Mouse (Mus musculus) midbrain, embryonic 15.5 days (tissue): ENCODE data around the gene Tshz3. TPM values are rescaled to one million over a fixed set of nuclear protein-coding genes. Genes with fewer than 3 reads are reported as not detected.

Source experiments
- ATAC-seq: fragments of 200-750 bp; cut with Nextera tagmentation; replicated peaks from 2 replicates; pipeline ENCODE4 v1.8.0; 2017; ENCODE audit warnings: moderate TSS enrichment
- H3K27ac ChIP-seq: fragments of 300-500 bp; sonication (generic); 2 replicates; pipeline ENCODE4 v1.5.1; 2015; ENCODE audit warnings: mild to moderate bottlenecking, inconsistent platforms
- H3K27me3 ChIP-seq: fragments of 300-500 bp; sonication (generic); replicated peaks from 2 replicates; pipeline ENCODE4 v1.6.1; 2015; ENCODE audit warnings: inconsistent platforms
- H3K36me3 ChIP-seq: fragments of 300-500 bp; sonication (generic); replicated peaks from 2 replicates; pipeline ENCODE4 v1.6.1; 2015; ENCODE audit warnings: inconsistent platforms
- H3K4me1 ChIP-seq: fragments of 300-500 bp; sonication (generic); 2 replicates; pipeline ENCODE4 v1.6.1; 2015; ENCODE audit warnings: inconsistent platforms
- H3K4me2 ChIP-seq: fragments of 300-500 bp; sonication (generic); 2 replicates; pipeline ENCODE4 v1.6.1; 2015; ENCODE audit warnings: inconsistent platforms, mild to moderate bottlenecking, moderate library complexity
- H3K4me3 ChIP-seq: fragments of 300-500 bp; sonication (generic); 2 replicates; pipeline ENCODE4 v1.5.1; 2015; ENCODE audit warnings: mild to moderate bottlenecking, inconsistent platforms
- H3K9ac ChIP-seq: fragments of 300-500 bp; sonication (generic); 2 replicates; pipeline ENCODE4 v1.6.1; 2015; ENCODE audit warnings: mild to moderate bottlenecking, inconsistent platforms
- H3K9me3 ChIP-seq: fragments of 300-500 bp; sonication (generic); 2 replicates; pipeline ENCODE4 v1.6.1; 2016; ENCODE audit warnings: inconsistent platforms
- WGBS: fragments of 180-500 bp; shearing (Covaris S2); methylation state at CpG from one replicate; pipeline ENCODE4 v1.1.7; 2015; ENCODE audit warnings: mixed read lengths; 5-methylcytosine and 5-hydroxymethylcytosine counted together
- polyA plus RNA-seq: library from polyadenylated mRNA; unstranded; fragments of >200 nt; fragmentation: Nextera tagmentation; extraction: Ambion mirVana; gene quantifications from 2 replicates; pipeline ENCODE4 v1.2.1, GENCODE M21; 2015

Tshz3 gene
- polyA plus RNA-seq, 1 experiment from 2014 or later, result 11.1 TPM

GRCm38 (mm10) chr7:36699001-36699987 is 1.4 kb downstream of the Tshz3 start:
- Histone ChIP-seq H3K9me3 (no peaks in the 10 kb centered on the region), H3K27ac (peak overlapping the region; percentile 86), H3K36me3 (no peaks in the 10 kb centered on the region), H3K4me1 (peaks cover 32% of the 10 kb centered on the region), H3K4me3 (peak overlapping the region; percentile 92), H3K4me2 (peak overlapping the region; percentile 99), H3K9ac (peak overlapping the region; percentile 78), H3K27me3 (peaks cover 17% of the 10 kb centered on the region)
- ATAC-seq, result no peak
- WGBS, result 13% methylated on average over 18 of the region's 18 CpGs

- WGBS, result 27% methylated on average over 7 of the region's 10 CpGs
- H3K4me1 ChIP-seq, result peaks cover 46% of the 10 kb centered on the region
- H3K4me2 ChIP-seq, result no peak overlapping the region
- H3K4me3 ChIP-seq, result no peak overlapping the region
- no peak overlapping the region for H3K9ac ChIP-seq
- H3K9me3 ChIP-seq, result no peaks in the 10 kb centered on the region
- ATAC-seq, result 0 out of 2 replicates have a peak, but pooled peaks have one; percentile 19
- H3K36me3 ChIP-seq, result no peaks in the 10 kb centered on the region
- peak overlapping the region; percentile 55 for H3K27ac ChIP-seq
- no peaks in the 10 kb centered on the region for H3K27me3 ChIP-seq
Measured at GRCm38 (mm10) chr7:36706636-36707035, 8.7 kb downstream of the Tshz3 start.

- H3K4me3 ChIP-seq, result no peak overlapping the region
- H3K27me3 ChIP-seq, result no peaks in the 10 kb centered on the region
- H3K9me3 ChIP-seq, result no peaks in the 10 kb centered on the region
- H3K4me2 ChIP-seq, result peak overlapping the region; percentile 32
- WGBS, result 18% methylated on average over 10 of the region's 10 CpGs
- H3K36me3 ChIP-seq, result no peaks in the 10 kb centered on the region
- peak overlapping the region; percentile 62; the same call in 1 of the 2 replicates for H3K27ac ChIP-seq
- H3K9ac ChIP-seq, result no peak overlapping the region
- peaks cover 46% of the 10 kb centered on the region for H3K4me1 ChIP-seq
- ATAC-seq, result peak; percentile 74; the same call in 1 of the 2 replicates
Measured at GRCm38 (mm10) chr7:36707266-36707665, 9.3 kb downstream of the Tshz3 start.

- 48% methylated on average over 17 of the region's 17 CpGs for WGBS
- H3K36me3 ChIP-seq, result no peaks in the 10 kb centered on the region
- H3K4me3 ChIP-seq, result no peak overlapping the region
- H3K4me2 ChIP-seq, result peak overlapping the region; percentile 32
- H3K27me3 ChIP-seq, result no peaks in the 10 kb centered on the region
- H3K4me1 ChIP-seq, result peaks cover 46% of the 10 kb centered on the region
- ATAC-seq, result peak; percentile 63
- H3K27ac ChIP-seq, result peak overlapping the region; percentile 62
- H3K9ac ChIP-seq, result peak overlapping the region; percentile 31; the same call in 1 of the 2 replicates
- H3K9me3 ChIP-seq, result no peaks in the 10 kb centered on the region
Measured at GRCm38 (mm10) chr7:36707681-36708350, 9.9 kb downstream of the Tshz3 start.

GRCm38 (mm10) chr7:36708823-36709222 is 10.9 kb downstream of the Tshz3 start:
- Histone ChIP-seq H3K27me3 (no peaks in the 10 kb centered on the region), H3K4me3 (no peak overlapping the region), H3K9me3 (no peaks in the 10 kb centered on the region), H3K9ac (no peak overlapping the region), H3K4me2 (no peak overlapping the region), H3K27ac (no peak overlapping the region), H3K4me1 (peaks cover 46% of the 10 kb centered on the region), H3K36me3 (no peaks in the 10 kb centered on the region)
- no peak for ATAC-seq
- WGBS, result 55% methylated on average over 3 of the region's 3 CpGs

GRCm38 (mm10) chr7:36709239-36709638 is 11.3 kb downstream of the Tshz3 start:
- no peak overlapping the region for H3K4me2 ChIP-seq
- no peak for ATAC-seq
- H3K36me3 ChIP-seq, result no peaks in the 10 kb centered on the region
- no peak overlapping the region for H3K27ac ChIP-seq
- no peaks in the 10 kb centered on the region for H3K27me3 ChIP-seq
- H3K4me3 ChIP-seq, result no peak overlapping the region
- WGBS, result 19% methylated on average over 2 of the region's 2 CpGs
- peaks cover 44% of the 10 kb centered on the region for H3K4me1 ChIP-seq
- no peaks in the 10 kb centered on the region for H3K9me3 ChIP-seq
- no peak overlapping the region for H3K9ac ChIP-seq

GRCm38 (mm10) chr7:36709974-36710373 is 12.1 kb downstream of the Tshz3 start:
- no peak overlapping the region for H3K4me2 ChIP-seq
- H3K4me3 ChIP-seq, result no peak overlapping the region
- peaks cover 43% of the 10 kb centered on the region for H3K4me1 ChIP-seq
- H3K36me3 ChIP-seq, result no peaks in the 10 kb centered on the region
- no peak overlapping the region for H3K27ac ChIP-seq
- H3K9me3 ChIP-seq, result no peaks in the 10 kb centered on the region
- H3K9ac ChIP-seq, result no peak overlapping the region
- ATAC-seq, result no peak
- H3K27me3 ChIP-seq, result no peaks in the 10 kb centered on the region
- 51% methylated on average over 12 of the region's 12 CpGs for WGBS

- Histone ChIP-seq H3K9ac (no peak overlapping the region), H3K4me1 (peaks cover 43% of the 10 kb centered on the region), H3K27ac (no peak overlapping the region), H3K4me3 (no peak overlapping the region), H3K9me3 (no peaks in the 10 kb centered on the region), H3K27me3 (no peaks in the 10 kb centered on the region), H3K4me2 (no peak overlapping the region), H3K36me3 (no peaks in the 10 kb centered on the region)
- 37% methylated on average over 6 of the region's 6 CpGs for WGBS
- no peak for ATAC-seq
Measured at GRCm38 (mm10) chr7:36710387-36710786, 12.5 kb downstream of the Tshz3 start.

- 61% methylated on average over 2 of the region's 2 CpGs for WGBS
- H3K4me3 ChIP-seq, result no peak overlapping the region
- H3K27me3 ChIP-seq, result no peaks in the 10 kb centered on the region
- H3K4me2 ChIP-seq, result no peak overlapping the region
- no peaks in the 10 kb centered on the region for H3K36me3 ChIP-seq
- no peak for ATAC-seq
- H3K9ac ChIP-seq, result no peak overlapping the region
- peaks cover 33% of the 10 kb centered on the region for H3K4me1 ChIP-seq
- H3K9me3 ChIP-seq, result no peaks in the 10 kb centered on the region
- H3K27ac ChIP-seq, result no peak overlapping the region
Measured at GRCm38 (mm10) chr7:36711766-36712165, 13.8 kb downstream of the Tshz3 start.

- Histone ChIP-seq H3K27me3 (no peaks in the 10 kb centered on the region), H3K9ac (no peak overlapping the region), H3K9me3 (no peaks in the 10 kb centered on the region), H3K27ac (no peak overlapping the region), H3K4me1 (peaks cover 24% of the 10 kb centered on the region), H3K4me3 (no peak overlapping the region), H3K4me2 (no peak overlapping the region), H3K36me3 (no peaks in the 10 kb centered on the region)
- ATAC-seq, result no peak
- 78% methylated on average over 7 of the region's 7 CpGs for WGBS
Measured at GRCm38 (mm10) chr7:36714323-36714722, 16.4 kb downstream of the Tshz3 start.

- Histone ChIP-seq H3K4me1 (peaks cover 8% of the 10 kb centered on the region; the same call in 1 of the 2 replicates), H3K9ac (no peak overlapping the region), H3K36me3 (no peaks in the 10 kb centered on the region), H3K4me3 (no peak overlapping the region), H3K4me2 (no peak overlapping the region), H3K27me3 (no peaks in the 10 kb centered on the region), H3K9me3 (no peaks in the 10 kb centered on the region), H3K27ac (no peak overlapping the region)
- ATAC-seq, result peak; percentile 79
- 24% methylated on average over 6 of the region's 6 CpGs for WGBS
Measured at GRCm38 (mm10) chr7:36717192-36717591, 19.3 kb downstream of the Tshz3 start.

- Histone ChIP-seq H3K4me1 (peaks cover 8% of the 10 kb centered on the region; the same call in 1 of the 2 replicates), H3K9me3 (no peaks in the 10 kb centered on the region), H3K4me3 (no peak overlapping the region), H3K9ac (no peak overlapping the region), H3K27ac (no peak overlapping the region), H3K4me2 (no peak overlapping the region), H3K36me3 (no peaks in the 10 kb centered on the region), H3K27me3 (no peaks in the 10 kb centered on the region)
- 60% methylated on average over 9 of the region's 9 CpGs for WGBS
- ATAC-seq, result no peak
Measured at GRCm38 (mm10) chr7:36720830-36721229, 22.9 kb downstream of the Tshz3 start.
